Mouse (Mus musculus) small intestine, adult 2 months (tissue): Measurements from ENCODE around the gene Stx11. TPM values are rescaled to one million over a fixed set of nuclear protein-coding genes. Genes with fewer than 3 reads are reported as not detected.

ENCODE experiments used
- H3K27ac ChIP-seq: fragments of 200-500 bp; 2 replicates; pipeline ENCODE4 v1.5.1; 2012; ENCODE audit warnings: low read depth, low read length, control low read depth, inconsistent platforms; ENCODE audit not compliant: insufficient read depth
- H3K27me3 ChIP-seq: fragments of 200-500 bp; 2 replicates; pipeline ENCODE4 v1.6.1; 2012; ENCODE audit warnings: mild to moderate bottlenecking, moderate library complexity, low read length, inconsistent platforms; ENCODE audit not compliant: control insufficient read depth, insufficient read depth
- H3K36me3 ChIP-seq: fragments of 200-500 bp; 2 replicates; pipeline ENCODE4 v1.6.1; 2012; ENCODE audit warnings: mild to moderate bottlenecking, low read length, control low read depth, inconsistent platforms; ENCODE audit not compliant: control insufficient read depth, insufficient read depth
- H3K4me1 ChIP-seq: fragments of 200-500 bp; 2 replicates; pipeline ENCODE4 v1.6.1; 2012; ENCODE audit warnings: low read length, inconsistent platforms, mixed read lengths; ENCODE audit not compliant: control insufficient read depth, insufficient read depth, insufficient read length
- H3K4me3 ChIP-seq: fragments of 200-500 bp; 2 replicates; pipeline ENCODE4 v1.5.1; 2012; ENCODE audit warnings: low read depth, mild to moderate bottlenecking, control low read depth, inconsistent platforms, low read length, moderate library complexity
- CTCF ChIP-seq: fragments of 200-500 bp; IDR thresholded peaks from 2 replicates; pipeline ENCODE4 v1.5.1; 2012; ENCODE audit warnings: low read depth, mild to moderate bottlenecking, control low read depth, inconsistent platforms, low read length, moderate library complexity, mixed read lengths; ENCODE audit not compliant: insufficient replicate concordance, insufficient read length; ENCODE audit errors: extremely low read depth
- POLR2A ChIP-seq: fragments of 200-500 bp; IDR thresholded peaks from 2 replicates; pipeline ENCODE4 v1.6.1; 2012; ENCODE audit warnings: low read depth, mild to moderate bottlenecking, control low read depth, inconsistent platforms, low read length, moderate library complexity
- WGBS: fragments of 180-500 bp; shearing (Covaris S2); methylation state at CpG from one replicate; pipeline ENCODE4 v1.1.7; 2018; 5-methylcytosine and 5-hydroxymethylcytosine counted together
- polyA plus RNA-seq: library from polyadenylated mRNA; depleted of rRNA; stranded (reverse); fragments of >200 nt; gene quantifications from 2 replicates; pipeline ENCODE4 v1.2.3, GENCODE M21; 2012

Stx11 gene
- polyA plus RNA-seq, 1 experiment = 3.3 TPM

DNA sequence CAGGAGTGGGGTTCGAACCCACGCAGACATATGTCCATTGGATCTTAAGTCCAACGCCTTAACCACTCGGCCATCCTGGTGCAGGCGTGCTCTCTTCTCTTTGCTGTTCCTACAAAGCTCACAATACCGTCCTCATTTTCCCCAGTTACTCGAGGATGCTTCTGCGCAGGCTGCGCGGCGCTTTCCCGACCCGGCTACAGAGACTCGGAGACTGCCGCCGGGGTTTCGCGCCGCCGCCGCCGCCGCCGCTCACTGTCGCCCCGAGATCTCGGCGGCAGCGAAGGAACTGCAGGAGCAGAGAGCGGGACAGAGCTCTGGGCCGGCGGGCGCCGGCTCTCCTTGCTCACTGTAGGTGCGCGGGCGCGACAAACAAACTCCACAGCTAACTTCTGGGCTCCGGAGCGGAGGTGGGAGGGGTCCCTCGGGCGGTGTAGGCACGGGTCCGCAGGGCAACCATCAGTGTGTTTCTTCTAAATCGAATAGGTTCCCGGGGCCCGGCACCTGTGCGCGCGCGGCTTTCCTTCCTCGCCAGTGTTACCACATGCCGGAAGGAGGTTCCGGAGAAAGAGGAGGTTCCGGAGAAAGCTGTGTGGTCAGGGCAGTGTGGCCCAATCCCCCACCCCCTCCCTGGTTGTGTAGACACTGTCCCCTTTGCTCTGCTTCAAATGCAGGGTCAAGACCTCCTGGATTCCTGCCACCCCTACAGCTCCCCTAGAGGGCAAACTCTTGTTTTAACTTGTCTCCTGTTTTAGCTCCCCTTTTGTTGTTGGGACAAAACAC, 41.3 kb downstream of the Stx11 start:
- Histone ChIP-seq H3K36me3 (no peaks in the 10 kb centered on the region), H3K4me3 (peak overlapping the region; percentile 91), H3K27me3 (no peaks in the 10 kb centered on the region), H3K27ac (peak overlapping the region; percentile 61), H3K4me1 (peaks cover 6% of the 10 kb centered on the region; the same call in 1 of the 2 replicates)
- under 1% methylated on average over 55 of the region's 55 CpGs for WGBS
- peak; percentile 57; the same call in 1 of the 2 replicates for TF ChIP-seq CTCF
- TF ChIP-seq POLR2A = no peak

DNA sequence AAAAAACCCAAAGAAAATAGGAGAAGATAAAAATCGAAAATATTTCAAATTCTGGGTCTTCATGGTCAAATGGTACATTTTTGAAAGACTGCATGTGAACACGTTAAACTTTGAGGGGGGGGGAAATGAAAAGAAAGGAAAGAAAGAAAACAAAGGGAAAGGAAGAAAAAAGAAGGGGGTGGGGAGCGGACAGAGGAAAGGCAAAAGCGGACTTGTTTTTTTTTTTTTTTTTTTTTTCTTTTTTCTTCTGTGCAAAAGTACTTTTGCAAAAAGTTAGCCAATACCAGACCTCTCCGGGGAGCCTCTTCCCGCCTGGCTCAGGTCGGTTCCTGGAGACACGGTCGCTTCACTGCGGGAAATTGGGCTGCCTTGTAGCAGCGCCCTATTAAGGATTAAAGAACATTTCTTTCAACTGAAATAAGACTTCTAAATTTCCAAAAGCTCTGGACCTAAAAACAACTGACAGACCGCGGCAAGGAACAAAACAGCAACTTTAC, 42.0 kb downstream of the Stx11 start:
- Histone ChIP-seq H3K36me3 (no peaks in the 10 kb centered on the region), H3K4me1 (peaks cover 6% of the 10 kb centered on the region; the same call in 1 of the 2 replicates), H3K4me3 (peak overlapping the region; percentile 91), H3K27me3 (no peaks in the 10 kb centered on the region), H3K27ac (no peak overlapping the region)
- 1% methylated on average over 13 of the region's 13 CpGs for WGBS
- TF ChIP-seq POLR2A = no peak
- TF ChIP-seq CTCF = 0 out of 2 replicates have a peak, but pooled peaks have one; percentile 5

DNA sequence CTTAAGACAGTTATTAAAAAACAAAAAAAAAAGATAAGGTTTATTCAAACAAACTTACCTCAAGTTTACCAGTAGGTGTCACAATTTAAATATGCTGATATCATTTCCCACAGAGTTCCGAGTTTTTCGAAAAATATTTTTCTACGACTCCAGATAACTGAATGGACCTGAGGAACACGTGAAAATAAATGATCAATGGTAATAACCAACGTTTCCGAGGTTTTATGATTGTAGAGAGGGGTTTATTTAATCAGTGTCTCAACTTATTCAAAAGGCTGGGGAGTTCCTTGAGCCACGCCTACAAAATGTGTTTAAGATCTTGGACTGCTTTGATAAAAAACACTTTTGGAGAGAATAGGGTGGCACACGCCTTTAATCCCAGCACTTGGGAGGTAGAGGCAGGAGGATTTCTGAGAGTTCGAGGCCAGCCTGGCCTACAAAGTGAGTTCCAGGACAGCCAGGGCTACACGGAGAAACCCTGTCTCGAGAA, 42.5 kb downstream of the Stx11 start:
- no peak for TF ChIP-seq POLR2A
- no peak for TF ChIP-seq CTCF
- Histone ChIP-seq H3K4me3 (peak overlapping the region; percentile 47), H3K4me1 (peaks cover 6% of the 10 kb centered on the region; the same call in 1 of the 2 replicates), H3K36me3 (no peaks in the 10 kb centered on the region), H3K27ac (no peak overlapping the region), H3K27me3 (no peaks in the 10 kb centered on the region)
- WGBS = 7% methylated on average over 11 of the region's 11 CpGs

DNA sequence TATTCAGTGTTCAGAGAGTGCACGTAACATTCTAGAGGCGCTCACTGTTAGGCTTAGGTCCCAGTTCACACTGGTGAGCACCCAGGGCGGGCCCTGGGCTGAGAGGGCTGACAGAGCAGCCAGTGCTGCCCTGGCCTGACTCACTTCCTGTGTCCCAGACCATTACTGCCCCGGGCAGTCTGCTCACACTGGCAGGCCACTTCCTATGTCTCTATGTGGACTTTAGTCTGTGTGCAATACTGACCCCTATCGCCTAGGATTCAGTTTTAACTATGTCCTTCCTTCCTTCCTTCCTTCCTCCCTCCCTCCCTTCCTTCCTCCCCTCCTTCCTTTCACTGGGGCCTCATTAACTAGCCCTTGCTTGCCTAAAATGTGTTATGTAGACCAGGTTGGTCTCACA, 44.8 kb downstream of the Stx11 start:
- TF ChIP-seq POLR2A (no peak), CTCF (peak; percentile 43; the same call in 1 of the 2 replicates)
- Histone ChIP-seq H3K36me3 (no peaks in the 10 kb centered on the region), H3K27me3 (no peaks in the 10 kb centered on the region), H3K27ac (peak overlapping the region; percentile 3; the same call in 1 of the 2 replicates), H3K4me1 (peaks cover 6% of the 10 kb centered on the region; the same call in 1 of the 2 replicates), H3K4me3 (no peak overlapping the region)
- 42% methylated on average over 5 of the region's 5 CpGs for WGBS

DNA sequence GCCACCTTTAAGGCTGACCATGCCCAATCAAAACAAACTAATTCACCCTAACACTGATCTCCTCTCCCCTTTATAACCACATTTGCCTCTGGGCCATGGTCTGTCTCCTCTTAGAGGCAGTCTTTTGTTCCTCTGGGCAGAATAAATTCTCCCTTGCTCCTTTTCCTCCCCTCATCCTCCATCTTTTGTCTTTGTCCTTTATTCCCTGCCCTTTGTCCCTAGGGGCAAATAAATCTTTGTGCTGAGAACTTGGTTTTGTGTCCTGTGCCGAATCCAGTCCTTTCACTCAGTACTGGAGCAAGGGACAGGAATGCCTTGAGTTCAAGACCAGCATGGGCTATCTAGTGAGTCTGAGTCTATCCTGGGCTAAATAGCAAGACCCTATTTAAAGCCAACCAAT, 46.5 kb downstream of the Stx11 start:
- H3K27me3 ChIP-seq = no peaks in the 10 kb centered on the region
- no peaks in the 10 kb centered on the region for H3K36me3 ChIP-seq
- no peak overlapping the region for H3K4me3 ChIP-seq
- no peak for TF ChIP-seq CTCF
- no peak for TF ChIP-seq POLR2A
- 78% methylated on average over 1 of the region's 1 CpGs for WGBS
- peaks cover 3% of the 10 kb centered on the region; the same call in 1 of the 2 replicates for H3K4me1 ChIP-seq
- no peak overlapping the region for H3K27ac ChIP-seq

DNA sequence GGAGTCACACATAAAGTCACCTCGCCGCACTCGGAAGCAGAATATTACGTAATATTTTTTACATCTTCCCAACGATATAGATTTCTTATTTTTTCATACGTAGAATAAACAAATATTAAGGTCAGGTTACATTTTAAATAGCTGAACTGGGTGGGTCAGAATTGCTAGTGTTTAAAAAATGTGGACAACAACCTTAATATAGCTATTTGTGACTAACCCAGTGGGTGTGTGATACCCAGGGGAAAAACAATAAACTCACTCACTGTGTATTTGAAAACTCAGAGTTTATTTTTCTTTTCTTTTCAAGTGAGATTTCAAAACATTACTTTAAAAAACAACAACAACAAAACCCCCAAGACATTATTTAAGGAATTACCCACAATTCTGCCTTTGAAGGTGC, 47.7 kb downstream of the Stx11 start:
- TF ChIP-seq CTCF = no peak
- WGBS = 89% methylated on average over 6 of the region's 6 CpGs
- no peaks in the 10 kb centered on the region for H3K36me3 ChIP-seq
- no peak overlapping the region for H3K27ac ChIP-seq
- H3K4me1 ChIP-seq = peaks cover 3% of the 10 kb centered on the region; the same call in 1 of the 2 replicates
- H3K4me3 ChIP-seq = no peak overlapping the region
- H3K27me3 ChIP-seq = no peaks in the 10 kb centered on the region

DNA sequence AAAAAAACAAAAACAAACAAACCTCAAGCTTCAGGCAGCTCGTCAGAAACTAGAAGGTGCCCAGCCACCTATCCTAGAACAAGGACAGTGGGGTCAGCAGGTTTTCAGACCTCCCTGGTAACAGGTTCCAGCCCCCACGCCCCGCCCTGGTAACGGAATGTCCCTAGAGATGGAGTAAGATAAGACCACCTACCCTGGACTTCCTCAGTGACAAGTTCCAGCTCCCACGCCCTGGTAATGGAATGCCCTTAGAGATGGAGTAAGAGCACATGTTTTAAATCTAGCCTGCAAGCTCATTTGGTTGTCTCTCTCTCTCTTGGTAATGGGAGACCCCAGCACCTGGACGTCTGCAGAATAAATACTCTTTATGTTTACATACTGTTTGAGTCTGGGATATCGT, 48.3 kb downstream of the Stx11 start:
- Histone ChIP-seq H3K4me1 (peaks cover 3% of the 10 kb centered on the region; the same call in 1 of the 2 replicates), H3K27ac (no peak overlapping the region), H3K27me3 (no peaks in the 10 kb centered on the region), H3K4me3 (no peak overlapping the region), H3K36me3 (no peaks in the 10 kb centered on the region)
- 84% methylated on average over 7 of the region's 7 CpGs for WGBS
- TF ChIP-seq CTCF = no peak
- TF ChIP-seq POLR2A = no peak
